12 mouse cellular contexts compared by ENCODE assay signal in genomic region chr1:171097136-171097535, GRCm38 (mm10).
"Had no signal": no experiment of that assay in that cellular context is flagged by ENCODE, and none has a peak within 500 bp of the region (broad histone marks: within the 10 kb centered on the region; RNA-seq: fewer than 3 reads in every experiment).

No protein-coding gene starts in this region.

- ATAC-seq: midbrain, embryonic 16.5 days had no signal

- H3K9ac ChIP-seq: limb, embryonic 15.5 days; lung, embryonic 14.5 days; midbrain, embryonic 12.5 days; neural tube, embryonic 13.5 days had no signal

- H3K27me3 ChIP-seq: limb, embryonic 15.5 days had no signal

- H3K4me2 ChIP-seq: limb, embryonic 15.5 days had no signal

- H3K9me3 ChIP-seq: limb, embryonic 15.5 days; midbrain, embryonic 12.5 days; neural tube, embryonic 13.5 days had no signal

- H3K36me3 ChIP-seq: limb, embryonic 15.5 days; midbrain, embryonic 12.5 days; neural tube, embryonic 13.5 days had no signal

- H3K4me3 ChIP-seq: limb, embryonic 15.5 days; midbrain, embryonic 12.5 days; neural tube, embryonic 13.5 days had no signal

- H3K4me1 ChIP-seq: midbrain, embryonic 12.5 days; neural tube, embryonic 13.5 days had no signal

- H3K27ac ChIP-seq: limb, embryonic 15.5 days; midbrain, embryonic 12.5 days; neural tube, embryonic 13.5 days had no signal

- DNase-seq: kidney, adult 8-10 months; kidney, postnatal 14 days; layer of hippocampus, adult 9-11 months; layer of hippocampus, postnatal 36 days; lung, embryonic 14.5 days; retina, postnatal 1 day; thymus, adult 2 months; thymus, postnatal 25 days had no signal
